Mouse (Mus musculus) ES-CJ7 (cell line): Measurements from ENCODE around the gene Hist1h3d.
A peak's percentile ranks its signal among the peaks of the same experiment; 100 is the strongest.

Experiments
- DNase-seq: peaks from one replicate; pipeline ENCODE4 v3.0.0; 2011; ENCODE audit warnings: low read depth, low spot score

Hist1h3d gene

GRCm38 (mm10) chr13:23585029-23585441 lies 9.5 kb downstream of the Hist1h3d start:
- peak; percentile 88 for DNase-seq

GRCm38 (mm10) chr13:23585442-23586098 lies 10.0 kb downstream of the Hist1h3d start:
- DNase-seq: peak; percentile 96

- peak; percentile 89 for DNase-seq
Observed at GRCm38 (mm10) chr13:23586099-23586939, 10.8 kb downstream of the Hist1h3d start.

- DNase-seq: no peak
Observed at GRCm38 (mm10) chr13:23586940-23587225, 11.3 kb downstream of the Hist1h3d start.

- no peak for DNase-seq
Observed at GRCm38 (mm10) chr13:23591206-23591605, 15.6 kb downstream of the Hist1h3d start.

GRCm38 (mm10) chr13:23591886-23592285 lies 16.3 kb downstream of the Hist1h3d start:
- peak; percentile 58 for DNase-seq

GRCm38 (mm10) chr13:23592614-23593013 lies 17.1 kb downstream of the Hist1h3d start:
- no peak for DNase-seq

GRCm38 (mm10) chr13:23593051-23593770 lies 17.6 kb downstream of the Hist1h3d start:
- DNase-seq: no peak

GRCm38 (mm10) chr13:23595185-23595584 lies 19.6 kb downstream of the Hist1h3d start:
- peak; percentile 38 for DNase-seq

GRCm38 (mm10) chr13:23595622-23596372 lies 20.2 kb downstream of the Hist1h3d start:
- peak; percentile 77 for DNase-seq

GRCm38 (mm10) chr13:23597957-23598356 lies 22.4 kb downstream of the Hist1h3d start:
- DNase-seq: peak; percentile 79

- no peak for DNase-seq
Observed at GRCm38 (mm10) chr13:23603182-23603699, 27.7 kb downstream of the Hist1h3d start.

- DNase-seq: no peak
Observed at GRCm38 (mm10) chr13:23604452-23604851, 28.9 kb downstream of the Hist1h3d start.

GRCm38 (mm10) chr13:23605052-23605451 lies 29.5 kb downstream of the Hist1h3d start:
- DNase-seq: no peak

GRCm38 (mm10) chr13:23609209-23609608 lies 33.6 kb downstream of the Hist1h3d start:
- DNase-seq: no peak

GRCm38 (mm10) chr13:23609844-23610243 lies 34.3 kb downstream of the Hist1h3d start:
- DNase-seq: no peak

- DNase-seq: peak; percentile 29
Observed at GRCm38 (mm10) chr13:23610393-23610792, 34.8 kb downstream of the Hist1h3d start.

GRCm38 (mm10) chr13:23611638-23612037 lies 36.1 kb downstream of the Hist1h3d start:
- DNase-seq: no peak

- no peak for DNase-seq
Observed at GRCm38 (mm10) chr13:23620056-23620732, 44.6 kb downstream of the Hist1h3d start.

GRCm38 (mm10) chr13:23620733-23621531 lies 45.4 kb downstream of the Hist1h3d start, which contains the start of gene Hist1h2be:
TSS of gene Hist1h2be (minus strand) at chr13:23621124.
- peak; percentile 97 for DNase-seq
